Mouse (Mus musculus) bone marrow, adult 2 months (tissue): ENCODE measurements at regions not wholly inside any gene's neighbourhood (a gene's known extent, or its start where the extent isn't known, plus 50 kb on each side); places are given as distances from the start of the nearest gene placed in this dataset.

Source experiments
- CTCF ChIP-seq: fragments of 200-500 bp; IDR thresholded peaks from 2 replicates; pipeline ENCODE4 v1.5.1; 2011; ENCODE audit warnings: low read length, control low read depth; ENCODE audit not compliant: control insufficient read depth, insufficient read depth
- POLR2A ChIP-seq: fragments of 200-500 bp; IDR thresholded peaks from 2 replicates; pipeline ENCODE4 v1.6.1; 2011; ENCODE audit warnings: low read depth, mild to moderate bottlenecking, control low read depth, low read length, borderline replicate concordance; ENCODE audit not compliant: control insufficient read depth

GRCm38 (mm10) chr14:102171775-102172174, 442.0 kb downstream of the Lmo7 start:
- no peak for TF ChIP-seq CTCF
- no peak for TF ChIP-seq POLR2A
